Mouse (Mus musculus) lung, postnatal 10 days (tissue): ENCODE data around the gene Olfr1243.
"Not testable (repeated sequence)": the region's sequence is repeated elsewhere in the genome, so short reads cannot be mapped to it uniquely, and the experiment has no call there.

Source experiments
- DNase-seq: peaks from one replicate; pipeline ENCODE4 v3.0.0; 2021

The Olfr1243 gene

GRCm38 (mm10) chr2:89531387-89531786 is at the start of gene Olfr1243:
Gene Olfr1243 (minus strand): TSS chr2:89531487.
- no peak for DNase-seq

GRCm38 (mm10) chr2:89578347-89578746 is 47.1 kb upstream of the Olfr1243 start, which contains the start of gene Olfr1245:
Gene Olfr1245 (minus strand): TSS chr2:89578447.
- DNase-seq = no peak

- not testable (repeated sequence) for DNase-seq
Measured at GRCm38 (mm10) chr2:89562706-89563105, 31.4 kb upstream of the Olfr1243 start.

- DNase-seq = no peak
Measured at GRCm38 (mm10) chr2:89544516-89544915, 13.2 kb upstream of the Olfr1243 start.

GRCm38 (mm10) chr2:89539923-89540322 is 8.6 kb upstream of the Olfr1243 start:
- DNase-seq = no peak

- no peak for DNase-seq
Measured at GRCm38 (mm10) chr2:89498235-89498634, 33.1 kb downstream of the Olfr1243 start, which contains the start of gene Olfr1242. Gene Olfr1242 (minus strand): TSS chr2:89498335.

GRCm38 (mm10) chr2:89487026-89487425 is 44.3 kb downstream of the Olfr1243 start, which contains the start of gene Olfr1241:
Gene Olfr1241 (minus strand): TSS chr2:89487126.
- DNase-seq = no peak
